Mouse (Mus musculus): Measurements from ENCODE around the gene Zfr.

DNA sequence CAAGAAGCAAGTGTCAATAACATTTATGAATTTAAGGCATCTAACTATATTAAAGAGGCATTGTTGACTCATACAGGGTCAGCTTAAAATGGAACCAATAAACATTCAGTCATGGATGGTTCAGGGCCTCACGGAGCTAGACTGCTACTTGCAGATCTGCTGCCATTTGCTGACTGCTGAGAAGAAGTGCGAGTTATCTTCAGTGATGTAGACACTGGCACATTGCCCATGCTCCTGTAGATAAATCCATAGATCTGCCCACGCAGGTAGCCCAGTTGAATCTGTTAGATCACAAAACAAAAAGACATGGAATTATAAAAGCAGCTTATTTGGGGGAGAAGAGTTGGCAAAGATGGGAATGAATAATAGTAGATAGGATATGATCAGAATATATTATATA is 36.1 kb downstream of the Zfr start:
- no peak for TF ChIP-seq GATA1 (IDR thresholded peaks at IDR 0.05; ENCODE audit: low read length)
- TF ChIP-seq TAL1 (IDR thresholded peaks at IDR 0.05; ENCODE audit: low read length): no peak

Measured in erythroblast, embryonic 14.5 days (primary cell).